Mouse (Mus musculus) liver, postnatal 0 days (tissue): ENCODE measurements around the gene Bace2.

Source experiments
- CTCF ChIP-seq: sonication (generic); IDR thresholded peaks from 2 replicates; pipeline ENCODE4 v1.5.1; 2016; ENCODE audit warnings: antibody characterized with exemption, low read depth
- EP300 ChIP-seq: IDR thresholded peaks from 2 replicates; pipeline ENCODE4 v1.6.1; 2016; ENCODE audit warnings: antibody characterized with exemption, low read depth, mild to moderate bottlenecking

- TF ChIP-seq EP300 (no peak), CTCF (no peak)
Observed at GRCm38 (mm10) chr16:97405476-97406012, 49.0 kb downstream of the Bace2 start.
